Mouse (Mus musculus) ES-E14 (cell line): Measurements from ENCODE around the gene Zfp609.

Experiments
- CHD2 ChIP-seq: IDR thresholded peaks from 2 replicates; pipeline ENCODE4 v1.6.1; 2014; ENCODE audit warnings: mild to moderate bottlenecking, low read depth, low read length, inconsistent platforms
- HCFC1 ChIP-seq: IDR thresholded peaks from 2 replicates; pipeline ENCODE4 v1.6.1; 2012; ENCODE audit warnings: low read length, inconsistent platforms, borderline replicate concordance; ENCODE audit not compliant: insufficient read depth
- MAFK ChIP-seq: IDR thresholded peaks from 2 replicates; pipeline ENCODE4 v1.6.1; 2014; ENCODE audit warnings: mild to moderate bottlenecking, low read depth, low read length, inconsistent platforms; ENCODE audit not compliant: insufficient read depth
- ZC3H11A ChIP-seq: IDR thresholded peaks from 2 replicates; pipeline ENCODE4 v1.6.1; 2012; ENCODE audit warnings: low read depth, mild to moderate bottlenecking, inconsistent platforms, low read length, borderline replicate concordance
- ZNF384 ChIP-seq: IDR thresholded peaks from 2 replicates; pipeline ENCODE4 v1.6.1; 2012; ENCODE audit warnings: low read depth, low read length, inconsistent platforms

DNA sequence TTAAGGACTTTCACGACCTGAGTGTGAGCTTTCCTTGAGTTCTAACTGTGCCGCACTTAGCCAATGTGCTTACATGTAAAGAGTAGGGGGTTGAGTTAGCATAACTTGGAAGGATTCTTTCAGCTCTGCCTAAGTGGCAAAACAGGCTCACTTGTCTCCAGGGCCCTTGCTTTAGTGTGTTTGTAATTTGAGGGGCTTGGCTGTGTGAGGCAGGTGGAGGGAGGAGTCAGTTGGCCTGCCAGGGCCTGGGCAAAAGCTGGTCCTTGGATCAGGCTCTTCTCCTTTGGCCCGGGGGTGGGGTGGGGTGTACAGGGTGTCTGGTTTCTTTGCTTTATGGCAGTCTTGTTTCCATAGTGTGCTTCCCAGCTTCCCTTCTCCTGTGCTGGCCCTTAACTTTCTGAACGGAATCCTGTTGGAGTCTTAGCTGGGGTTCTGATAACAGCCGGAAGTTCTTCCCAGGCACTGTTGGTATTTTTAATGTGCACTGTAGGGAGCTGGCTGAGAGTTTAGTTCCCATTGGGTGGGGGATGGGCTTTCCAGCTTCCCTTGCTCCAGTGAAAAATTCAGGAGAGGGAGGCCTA lies 148.1 kb downstream of the Zfp609 start:
- TF ChIP-seq ZNF384 (no peak), MAFK (no peak), CHD2 (no peak), ZC3H11A (no peak), HCFC1 (no peak)
